ENCODE assay signal across 10 mouse cellular contexts in the genomic region with DNA sequence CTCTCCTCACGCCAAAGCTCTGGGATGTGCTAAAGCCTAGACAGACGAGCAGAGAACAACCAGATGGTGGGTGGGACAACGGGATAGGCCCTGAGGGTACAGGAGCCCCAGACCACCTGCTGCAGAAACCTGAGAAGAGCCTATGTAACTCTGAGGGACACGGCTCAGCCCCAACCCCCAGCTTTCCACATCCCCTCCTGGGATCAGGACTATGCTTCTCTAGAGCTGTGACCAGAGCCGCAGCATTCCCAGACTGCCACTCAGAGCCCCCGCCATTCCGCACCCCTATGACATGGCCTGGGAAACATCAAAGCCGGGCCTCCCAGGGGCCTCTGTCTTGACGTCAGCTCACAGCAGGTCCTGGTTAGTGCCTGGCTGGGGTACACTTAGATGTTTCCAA. TPM values are rescaled to one million over a fixed set of nuclear protein-coding genes. Genes with fewer than 3 reads are reported as not detected.
A peak's percentile ranks its signal among the peaks of the same experiment; 100 is the strongest.
DNase-seq lines count a peak whose midpoint lies in the region; ATAC-seq and TF ChIP-seq lines count a peak whose summit lies in the region.
"Had no signal": no experiment of that assay in that cellular context is flagged by ENCODE, and none has a peak within 500 bp of the region (broad histone marks: within the 10 kb centered on the region; RNA-seq: fewer than 3 reads in every experiment).

No protein-coding gene starts in this region.

- peaks cover 43% of the 10 kb centered on the region for H3K4me1 ChIP-seq in heart, embryonic 12.5 days (replicated peaks)
- H3K4me1 ChIP-seq in midbrain, embryonic 14.5 days (ENCODE audit: control insufficient read depth, insufficient read depth, low read length) = 0 out of 2 replicates have a peak, but pooled peaks cover 5% of the 10 kb centered on the region
- no peaks in the 10 kb centered on the region for H3K4me1 ChIP-seq in midbrain, embryonic 16.5 days (ENCODE audit: control insufficient read depth, insufficient read depth, low read length)
- peaks cover 13% of the 10 kb centered on the region for H3K4me1 ChIP-seq in intestine, embryonic 14.5 days (replicated peaks; ENCODE audit: control insufficient read depth, insufficient read depth, low read length)
- peaks cover 5% of the 10 kb centered on the region; the same call in 1 of the 2 replicates for H3K4me1 ChIP-seq in stomach, postnatal 0 days (replicated peaks; ENCODE audit: control insufficient read depth, insufficient read depth)

- no peak for DNase-seq in heart, postnatal 14 days
- DNase-seq in midbrain, embryonic 14.5 days = no peak
- peak; percentile 66 for DNase-seq in intestine, embryonic 14.5 days (ENCODE audit: low spot score)
- DNase-seq in stomach, postnatal 0 days (ENCODE audit: low spot score) = no peak
- no peak for DNase-seq in left cerebral cortex, postnatal 4 days
- no peak for DNase-seq in cerebellum, postnatal 4 days (ENCODE audit: low spot score in 2 of 2)
- DNase-seq: right cerebral cortex, adult 18-20 months; thymus, adult 18-20 months had no signal

- H3K27me3 ChIP-seq in heart, embryonic 12.5 days (replicated peaks) = no peaks in the 10 kb centered on the region
- H3K27me3 ChIP-seq in midbrain, embryonic 14.5 days (ENCODE audit: control insufficient read depth, insufficient read depth, low read length) = no peaks in the 10 kb centered on the region
- no peaks in the 10 kb centered on the region for H3K27me3 ChIP-seq in midbrain, embryonic 16.5 days (ENCODE audit: control insufficient read depth, insufficient read depth, low read depth, low read length)
- no peaks in the 10 kb centered on the region for H3K27me3 ChIP-seq in intestine, embryonic 14.5 days (replicated peaks; ENCODE audit: control insufficient read depth, insufficient read depth, low read length)
- H3K27me3 ChIP-seq in stomach, postnatal 0 days (ENCODE audit: control insufficient read depth, insufficient read depth, low read length) = no peaks in the 10 kb centered on the region

- peaks cover 41% of the 10 kb centered on the region for H3K36me3 ChIP-seq in heart, embryonic 12.5 days
- peaks cover 13% of the 10 kb centered on the region for H3K36me3 ChIP-seq in midbrain, embryonic 14.5 days (ENCODE audit: control insufficient read depth, insufficient read depth, low read length)
- 0 out of 2 replicates have a peak, but pooled peaks cover 3% of the 10 kb centered on the region for H3K36me3 ChIP-seq in midbrain, embryonic 16.5 days (ENCODE audit: control insufficient read depth, insufficient read depth, low read length)
- H3K36me3 ChIP-seq in intestine, embryonic 14.5 days (ENCODE audit: control insufficient read depth, insufficient read depth, low read length) = peaks cover 16% of the 10 kb centered on the region
- H3K36me3 ChIP-seq in stomach, postnatal 0 days (ENCODE audit: control insufficient read depth, insufficient read depth, low read length) = 0 out of 2 replicates have a peak, but pooled peaks cover 7% of the 10 kb centered on the region

- no peak for TF ChIP-seq EP300 in stomach, postnatal 0 days (optimal IDR thresholded peaks at IDR 0.05)

- peak overlapping the region; percentile 4 for H3K9ac ChIP-seq in heart, embryonic 12.5 days
- H3K9ac ChIP-seq in midbrain, embryonic 14.5 days (replicated peaks; ENCODE audit: low read length) = no peak overlapping the region
- H3K9ac ChIP-seq in midbrain, embryonic 16.5 days (ENCODE audit: low read depth, low read length) = no peak overlapping the region
- no peak overlapping the region for H3K9ac ChIP-seq in intestine, embryonic 14.5 days (ENCODE audit: low read length)
- 0 out of 2 replicates have a peak overlapping the region, but pooled peaks have one; percentile 18 for H3K9ac ChIP-seq in stomach, postnatal 0 days (ENCODE audit: low read length)

- H3K27ac ChIP-seq in heart, embryonic 12.5 days (ENCODE audit: poor library complexity, severe bottlenecking) = peak overlapping the region; percentile 82
- H3K27ac ChIP-seq in midbrain, embryonic 14.5 days (replicated peaks; ENCODE audit: low read depth, low read length) = 0 out of 2 replicates have a peak overlapping the region, but pooled peaks have one; percentile 26
- no peak overlapping the region for H3K27ac ChIP-seq in midbrain, embryonic 16.5 days (ENCODE audit: low read length)
- peak overlapping the region; percentile 67; the same call in 1 of the 2 replicates for H3K27ac ChIP-seq in intestine, embryonic 14.5 days (ENCODE audit: low read depth)
- peak overlapping the region; percentile 58; the same call in 1 of the 2 replicates for H3K27ac ChIP-seq in stomach, postnatal 0 days (replicated peaks)

- H3K4me2 ChIP-seq in heart, embryonic 12.5 days = peak overlapping the region; percentile 28; the same call in 1 of the 2 replicates
- no peak overlapping the region for H3K4me2 ChIP-seq in midbrain, embryonic 14.5 days (ENCODE audit: low read length)
- H3K4me2 ChIP-seq in midbrain, embryonic 16.5 days (ENCODE audit: low read length) = no peak overlapping the region
- H3K4me2 ChIP-seq in intestine, embryonic 14.5 days (ENCODE audit: low read length) = no peak overlapping the region
- H3K4me2 ChIP-seq in stomach, postnatal 0 days (replicated peaks; ENCODE audit: low read depth) = 0 out of 2 replicates have a peak overlapping the region, but pooled peaks have one; percentile 3

- no peak overlapping the region for H3K4me3 ChIP-seq in heart, embryonic 12.5 days
- H3K4me3 ChIP-seq in midbrain, embryonic 14.5 days (replicated peaks; ENCODE audit: low read depth, low read length) = no peak overlapping the region
- no peak overlapping the region for H3K4me3 ChIP-seq in midbrain, embryonic 16.5 days (ENCODE audit: low read depth, low read length)
- no peak overlapping the region for H3K4me3 ChIP-seq in intestine, embryonic 14.5 days (ENCODE audit: low read depth, low read length)
- no peak overlapping the region for H3K4me3 ChIP-seq in stomach, postnatal 0 days (ENCODE audit: low read depth, low read length)

- 17% methylated on average over 9 of the region's 9 CpGs for WGBS in heart, embryonic 12.5 days
- WGBS in midbrain, embryonic 14.5 days = 50% methylated on average over 9 of the region's 9 CpGs
- 49% methylated on average over 9 of the region's 9 CpGs for WGBS in midbrain, embryonic 16.5 days
- WGBS in intestine, embryonic 14.5 days = 22% methylated on average over 9 of the region's 9 CpGs
- WGBS in stomach, postnatal 0 days = 39% methylated on average over 9 of the region's 9 CpGs

- no peaks in the 10 kb centered on the region for H3K9me3 ChIP-seq in heart, embryonic 12.5 days (replicated peaks)
- H3K9me3 ChIP-seq in midbrain, embryonic 14.5 days (ENCODE audit: control insufficient read depth, low read length) = no peaks in the 10 kb centered on the region
- no peaks in the 10 kb centered on the region for H3K9me3 ChIP-seq in midbrain, embryonic 16.5 days (replicated peaks; ENCODE audit: control insufficient read depth, low read length, poor library complexity, severe bottlenecking)
- no peaks in the 10 kb centered on the region for H3K9me3 ChIP-seq in intestine, embryonic 14.5 days (ENCODE audit: control insufficient read depth, low read length)
- no peaks in the 10 kb centered on the region for H3K9me3 ChIP-seq in stomach, postnatal 0 days (ENCODE audit: control insufficient read depth, low read length)

- peak; percentile 65 for ATAC-seq in heart, embryonic 12.5 days (ENCODE audit: insufficient number of reproducible peaks, low FRiP score)
- no peak for ATAC-seq in midbrain, embryonic 14.5 days (ENCODE audit: low FRiP score, low TSS enrichment)
- ATAC-seq in midbrain, embryonic 16.5 days = no peak
- peak; percentile 41; the same call in 1 of the 2 replicates for ATAC-seq in intestine, embryonic 14.5 days (replicated peaks; ENCODE audit: low FRiP score, low TSS enrichment, low read depth)
- ATAC-seq in stomach, postnatal 0 days (ENCODE audit: low FRiP score, low TSS enrichment) = peak; percentile 30; the same call in 1 of the 2 replicates

- TF ChIP-seq CTCF in stomach, postnatal 0 days (IDR thresholded peaks at IDR 0.05; ENCODE audit: low read depth) = no peak

- intact Hi-C loops in heart, postnatal 14 days (cut with DNase I) = no loop called here
- intact Hi-C loops in left cerebral cortex, postnatal 4 days (cut with DNase I) = no loop called here

RNA-seq across cellular contexts. Expression of a gene that starts 34.7 kb away (rescaled TPM):
- polyA plus RNA-seq in heart, embryonic 12.5 days (2016; fragmentation: Nextera tagmentation; extraction: Ambion mirVana) = 68.5 and 71.4 TPM in 2 replicates
- 1 to 10 TPM; 9.1 to 9.2 TPM for total RNA-seq in heart, postnatal 14 days (2021)
- polyA plus RNA-seq in midbrain, embryonic 14.5 days (2014; fragmentation: Nextera tagmentation; extraction: Ambion mirVana) = 19.6 and 20.0 TPM in 2 replicates
- 26.9 and 28.8 TPM in 2 replicates for polyA plus RNA-seq in midbrain, embryonic 16.5 days (2015; fragmentation: Nextera tagmentation; extraction: Ambion mirVana)
- polyA plus RNA-seq in intestine, embryonic 14.5 days (2014; fragmentation: Nextera tagmentation; extraction: Ambion mirVana) = 54.0 and 56.6 TPM in 2 replicates
- 29.4 and 32.1 TPM in 2 replicates for polyA plus RNA-seq in stomach, postnatal 0 days (2015; fragmentation: Nextera tagmentation; extraction: Ambion mirVana)
- total RNA-seq in left cerebral cortex, postnatal 4 days (2021) = 10 to 100 TPM; 29.8 to 30.6 TPM

RNA-seq across cellular contexts. Expression of a gene that starts 38.6 kb away (rescaled TPM):
- polyA plus RNA-seq in heart, embryonic 12.5 days (2016; fragmentation: Nextera tagmentation; extraction: Ambion mirVana) = 15.0 and 17.5 TPM in 2 replicates
- 100 to 1,000 TPM in 1 of 2 experiments, 10 to 100 TPM in 1; 93.0 to 109 TPM for total RNA-seq in heart, postnatal 14 days (2021)
- 4.2 and 5.9 TPM in 2 replicates for polyA plus RNA-seq in midbrain, embryonic 14.5 days (2014; fragmentation: Nextera tagmentation; extraction: Ambion mirVana)
- polyA plus RNA-seq in midbrain, embryonic 16.5 days (2015; fragmentation: Nextera tagmentation; extraction: Ambion mirVana) = 3.0 and 3.2 TPM in 2 replicates
- 11.9 and 12.4 TPM in 2 replicates for polyA plus RNA-seq in intestine, embryonic 14.5 days (2014; fragmentation: Nextera tagmentation; extraction: Ambion mirVana)
- polyA plus RNA-seq in stomach, postnatal 0 days (2015; fragmentation: Nextera tagmentation; extraction: Ambion mirVana) = 3.7 and 4.3 TPM in 2 replicates
- 10 to 100 TPM; 55.2 to 58.1 TPM for total RNA-seq in left cerebral cortex, postnatal 4 days (2021)

RNA-seq across cellular contexts. Expression of a gene that starts 48.4 kb away (rescaled TPM):
- 7.2 and 7.4 TPM in 2 replicates for polyA plus RNA-seq in heart, embryonic 12.5 days (2016; fragmentation: Nextera tagmentation; extraction: Ambion mirVana)
- 10 to 100 TPM; 17.0 to 18.2 TPM for total RNA-seq in heart, postnatal 14 days (2021)
- 13.6 and 20.6 TPM in 2 replicates for polyA plus RNA-seq in midbrain, embryonic 14.5 days (2014; fragmentation: Nextera tagmentation; extraction: Ambion mirVana)
- polyA plus RNA-seq in midbrain, embryonic 16.5 days (2015; fragmentation: Nextera tagmentation; extraction: Ambion mirVana) = 26.8 and 28.0 TPM in 2 replicates
- 3.8 and 3.9 TPM in 2 replicates for polyA plus RNA-seq in intestine, embryonic 14.5 days (2014; fragmentation: Nextera tagmentation; extraction: Ambion mirVana)
- 1.9 and 2.6 TPM in 2 replicates for polyA plus RNA-seq in stomach, postnatal 0 days (2015; fragmentation: Nextera tagmentation; extraction: Ambion mirVana)
- 10 to 100 TPM; 48.0 to 49.9 TPM for total RNA-seq in left cerebral cortex, postnatal 4 days (2021)

RNA-seq across cellular contexts. Expression of a gene that starts 51.2 kb away (rescaled TPM):
- 19.9 and 21.1 TPM in 2 replicates for polyA plus RNA-seq in heart, embryonic 12.5 days (2016; fragmentation: Nextera tagmentation; extraction: Ambion mirVana)
- 10 to 100 TPM; 24.5 to 25.3 TPM for total RNA-seq in heart, postnatal 14 days (2021)
- 32.8 and 33.4 TPM in 2 replicates for polyA plus RNA-seq in midbrain, embryonic 14.5 days (2014; fragmentation: Nextera tagmentation; extraction: Ambion mirVana)
- polyA plus RNA-seq in midbrain, embryonic 16.5 days (2015; fragmentation: Nextera tagmentation; extraction: Ambion mirVana) = 32.4 and 39.7 TPM in 2 replicates
- polyA plus RNA-seq in intestine, embryonic 14.5 days (2014; fragmentation: Nextera tagmentation; extraction: Ambion mirVana) = 42.1 and 45.7 TPM in 2 replicates
- 34.5 and 34.8 TPM in 2 replicates for polyA plus RNA-seq in stomach, postnatal 0 days (2015; fragmentation: Nextera tagmentation; extraction: Ambion mirVana)
- 10 to 100 TPM; 18.9 to 20.4 TPM for total RNA-seq in left cerebral cortex, postnatal 4 days (2021)

RNA-seq across cellular contexts. Expression of a gene that starts 51.4 kb away (rescaled TPM):
- 90.9 and 99.0 TPM in 2 replicates for polyA plus RNA-seq in heart, embryonic 12.5 days (2016; fragmentation: Nextera tagmentation; extraction: Ambion mirVana)
- total RNA-seq in heart, postnatal 14 days (2021) = 100 to 1,000 TPM; 106 to 121 TPM
- polyA plus RNA-seq in midbrain, embryonic 14.5 days (2014; fragmentation: Nextera tagmentation; extraction: Ambion mirVana) = 73.2 and 78.0 TPM in 2 replicates
- polyA plus RNA-seq in midbrain, embryonic 16.5 days (2015; fragmentation: Nextera tagmentation; extraction: Ambion mirVana) = 58.9 and 60.8 TPM in 2 replicates
- 134 and 144 TPM in 2 replicates for polyA plus RNA-seq in intestine, embryonic 14.5 days (2014; fragmentation: Nextera tagmentation; extraction: Ambion mirVana)
- polyA plus RNA-seq in stomach, postnatal 0 days (2015; fragmentation: Nextera tagmentation; extraction: Ambion mirVana) = 96.4 and 98.8 TPM in 2 replicates
- 10 to 100 TPM; 34.3 to 43.6 TPM for total RNA-seq in left cerebral cortex, postnatal 4 days (2021)

Comparison
In these comparisons a context has a peak if more than half of its experiments do, and no peak if none do; other contexts are left out.
1. ATAC-seq: peak in heart, embryonic 12.5 days (single experiment), intestine, embryonic 14.5 days (single experiment) and stomach, postnatal 0 days (single experiment); none in midbrain, embryonic 14.5 days (single experiment) and midbrain, embryonic 16.5 days (single experiment).
2. H3K4me2 ChIP-seq: peak in heart, embryonic 12.5 days (single experiment) and stomach, postnatal 0 days (single experiment); none in midbrain, embryonic 14.5 days (single experiment), midbrain, embryonic 16.5 days (single experiment) and intestine, embryonic 14.5 days (single experiment).
3. H3K9ac ChIP-seq: peak in heart, embryonic 12.5 days (single experiment) and stomach, postnatal 0 days (single experiment); none in midbrain, embryonic 14.5 days (single experiment), midbrain, embryonic 16.5 days (single experiment) and intestine, embryonic 14.5 days (single experiment).